ENCODE assay signal across 16 mouse cellular contexts in genomic region chr7:127333240-127333639, GRCm38 (mm10). TPM values are rescaled to one million over a fixed set of nuclear protein-coding genes. Genes with fewer than 3 reads are reported as not detected.
"Had no signal": no experiment of that assay in that cellular context is flagged by ENCODE, and none has a peak within 500 bp of the region (broad histone marks: within the 10 kb centered on the region; RNA-seq: fewer than 3 reads in every experiment).

No protein-coding gene starts in this region.

- DNase-seq: heart, postnatal 10 days; heart, postnatal 14 days; heart, postnatal 36 days; kidney, adult 11 months; kidney, adult 18-20 months; kidney, adult 2 months; kidney, adult 8-10 months; kidney, adult 9 months; kidney, postnatal 10 days; kidney, postnatal 14 days; kidney, postnatal 25 days; kidney, postnatal 36 days; kidney, postnatal 4 days; layer of hippocampus, adult 9-11 months; layer of hippocampus, postnatal 36 days had no signal

RNA-seq across cellular contexts. Expression of gene Itgal, which starts 37.2 kb away (rescaled TPM):
- total RNA-seq: hindbrain, postnatal 0 days had no signal
